Mouse (Mus musculus): ENCODE data around the gene Cst13. TPM values are rescaled to one million over a fixed set of nuclear protein-coding genes. Genes with fewer than 3 reads are reported as not detected.

Cst13 gene
- polyA plus RNA-seq, 1 experiment from 2014 or later = not detected

DNA sequence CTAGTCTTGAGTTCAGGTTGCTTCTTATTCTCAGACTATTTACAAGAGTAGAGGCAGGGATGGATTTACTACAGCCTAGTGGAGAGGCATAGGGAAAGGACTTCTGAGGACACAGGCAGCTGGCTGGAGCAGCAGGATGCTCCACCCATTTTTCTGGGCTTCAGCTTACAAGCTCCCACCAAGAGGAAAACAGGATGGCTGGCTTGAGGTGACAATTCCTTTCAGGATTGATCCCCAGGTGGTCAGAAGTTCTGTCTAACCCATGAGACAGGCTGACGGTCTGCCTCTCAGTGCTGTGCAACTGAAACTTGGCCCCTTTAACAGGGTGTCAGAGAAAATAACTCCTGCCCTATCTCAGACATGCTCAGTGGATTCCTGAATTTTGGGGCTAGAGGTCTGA, 59.3 kb downstream of the Cst13 start:
- ATAC-seq = no peak
- no peaks in the 10 kb centered on the region for H3K36me3 ChIP-seq (ENCODE audit: control insufficient read depth, insufficient read depth, low read length)
- H3K4me2 ChIP-seq (ENCODE audit: low read length) = no peak overlapping the region
- H3K9ac ChIP-seq (ENCODE audit: low read length) = no peak overlapping the region
- H3K4me1 ChIP-seq (ENCODE audit: control insufficient read depth, insufficient read depth, low read length) = peaks cover 2% of the 10 kb centered on the region
- no peaks in the 10 kb centered on the region for H3K9me3 ChIP-seq (replicated peaks; ENCODE audit: control insufficient read depth, low read length)
- 75% methylated on average over 1 of the region's 1 CpGs for WGBS
- DNase-seq (ENCODE audit: low spot score) = no peak
- H3K4me3 ChIP-seq (ENCODE audit: low read depth, low read length) = no peak overlapping the region
- H3K27ac ChIP-seq (ENCODE audit: low read depth, low read length) = no peak overlapping the region
- no peaks in the 10 kb centered on the region for H3K27me3 ChIP-seq (replicated peaks; ENCODE audit: control insufficient read depth, insufficient read depth, low read length)

Other genes starting within 250 kb of the Cst13 start
- 79.0 and 95.2 TPM in 2 replicates for gene Nxt1, start 147.5 kb upstream of the Cst13 start, polyA plus RNA-seq (2014; fragmentation: Nextera tagmentation; extraction: Ambion mirVana)
- 21.1 and 21.6 TPM in 2 replicates for gene Gzf1, start 139.1 kb upstream of the Cst13 start, polyA plus RNA-seq (2014; fragmentation: Nextera tagmentation; extraction: Ambion mirVana)
- 24.6 and 34.7 TPM in 2 replicates for gene Napb, start 87.6 kb upstream of the Cst13 start, polyA plus RNA-seq (2014; fragmentation: Nextera tagmentation; extraction: Ambion mirVana)
- not detected in 2 replicates for gene Cstl1, start 69.7 kb upstream of the Cst13 start, polyA plus RNA-seq (2014; fragmentation: Nextera tagmentation; extraction: Ambion mirVana)
- gene Cst11, start 48.6 kb upstream of the Cst13 start, polyA plus RNA-seq (2014; fragmentation: Nextera tagmentation; extraction: Ambion mirVana) = not detected in 2 replicates
- gene 8030411F24Rik, start 38.1 kb upstream of the Cst13 start, polyA plus RNA-seq (2014; fragmentation: Nextera tagmentation; extraction: Ambion mirVana) = not detected in 2 replicates
- not detected in 2 replicates for gene Cst12, start 30.7 kb upstream of the Cst13 start, polyA plus RNA-seq (2014; fragmentation: Nextera tagmentation; extraction: Ambion mirVana)
- gene Cst8, start 21.3 kb upstream of the Cst13 start, polyA plus RNA-seq (2014; fragmentation: Nextera tagmentation; extraction: Ambion mirVana) = not detected in 2 replicates
- gene Cst9, start 15.1 kb downstream of the Cst13 start, polyA plus RNA-seq (2014; fragmentation: Nextera tagmentation; extraction: Ambion mirVana) = not detected in 2 replicates
- not detected in 2 replicates for gene 9230104L09Rik, start 45.0 kb downstream of the Cst13 start, polyA plus RNA-seq (2014; fragmentation: Nextera tagmentation; extraction: Ambion mirVana)
- 547 and 623 TPM in 2 replicates for gene Cst3, start 55.6 kb downstream of the Cst13 start, polyA plus RNA-seq (2014; fragmentation: Nextera tagmentation; extraction: Ambion mirVana)
- gene Gm1330, start 183.2 kb downstream of the Cst13 start, polyA plus RNA-seq (2014; fragmentation: Nextera tagmentation; extraction: Ambion mirVana) = not detected in 2 replicates
- not detected in 2 replicates for gene Gm10750, start 197.2 kb downstream of the Cst13 start, polyA plus RNA-seq (2014; fragmentation: Nextera tagmentation; extraction: Ambion mirVana)

All from forebrain, embryonic 14.5 days (tissue).